Mouse (Mus musculus): ENCODE measurements around the gene Slco4c1.
A peak's percentile ranks its signal among the peaks of the same experiment; 100 is the strongest.

Gene Slco4c1

DNA sequence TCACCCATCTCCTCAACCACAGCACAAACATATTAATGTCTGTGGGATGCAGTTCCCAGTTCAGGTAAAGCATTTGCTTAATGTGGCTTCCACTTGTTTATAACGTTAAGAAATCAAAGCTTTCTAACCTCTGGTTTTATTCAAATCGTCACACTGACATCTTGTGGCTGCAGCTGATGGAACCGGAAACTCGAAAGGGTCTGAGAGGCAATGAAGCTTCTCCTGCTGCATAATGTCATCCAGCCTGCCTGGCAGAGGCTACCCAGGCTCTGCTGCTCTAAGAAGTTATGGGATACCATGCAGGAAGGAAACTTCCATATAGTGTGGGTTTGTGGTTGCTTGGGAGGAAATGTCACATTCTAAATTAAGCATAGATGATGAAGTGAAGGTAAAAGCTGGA, 103.7 kb downstream of the Slco4c1 start:
- peak; percentile 42 for DNase-seq

DNA sequence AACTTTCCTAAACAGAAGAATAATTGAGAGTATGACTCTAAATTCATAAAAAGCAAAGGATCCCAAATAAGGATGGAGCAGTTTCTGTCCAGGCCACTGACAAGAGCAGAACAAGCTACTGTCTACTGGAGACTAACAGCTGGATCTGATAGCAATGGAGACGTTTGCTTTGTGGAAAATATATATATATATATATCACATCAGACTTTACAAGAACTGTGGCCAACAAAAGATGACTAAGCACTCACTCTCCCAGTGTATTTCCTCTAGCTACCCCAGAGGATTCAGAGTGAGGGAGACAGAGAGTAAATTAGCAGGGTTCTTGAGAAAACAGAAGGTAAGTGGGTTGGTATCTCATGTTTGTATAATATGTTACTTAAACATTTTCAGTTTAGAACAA, 105.4 kb downstream of the Slco4c1 start:
- no peak for DNase-seq
